Mouse (Mus musculus): ENCODE measurements around the gene Evi5l.

Gene Evi5l

GRCm38 (mm10) chr8:4205246-4206123, 39.1 kb downstream of the Evi5l start:
- no peak for DNase-seq (ENCODE audit: low spot score in 2 of 2)

DNA sequence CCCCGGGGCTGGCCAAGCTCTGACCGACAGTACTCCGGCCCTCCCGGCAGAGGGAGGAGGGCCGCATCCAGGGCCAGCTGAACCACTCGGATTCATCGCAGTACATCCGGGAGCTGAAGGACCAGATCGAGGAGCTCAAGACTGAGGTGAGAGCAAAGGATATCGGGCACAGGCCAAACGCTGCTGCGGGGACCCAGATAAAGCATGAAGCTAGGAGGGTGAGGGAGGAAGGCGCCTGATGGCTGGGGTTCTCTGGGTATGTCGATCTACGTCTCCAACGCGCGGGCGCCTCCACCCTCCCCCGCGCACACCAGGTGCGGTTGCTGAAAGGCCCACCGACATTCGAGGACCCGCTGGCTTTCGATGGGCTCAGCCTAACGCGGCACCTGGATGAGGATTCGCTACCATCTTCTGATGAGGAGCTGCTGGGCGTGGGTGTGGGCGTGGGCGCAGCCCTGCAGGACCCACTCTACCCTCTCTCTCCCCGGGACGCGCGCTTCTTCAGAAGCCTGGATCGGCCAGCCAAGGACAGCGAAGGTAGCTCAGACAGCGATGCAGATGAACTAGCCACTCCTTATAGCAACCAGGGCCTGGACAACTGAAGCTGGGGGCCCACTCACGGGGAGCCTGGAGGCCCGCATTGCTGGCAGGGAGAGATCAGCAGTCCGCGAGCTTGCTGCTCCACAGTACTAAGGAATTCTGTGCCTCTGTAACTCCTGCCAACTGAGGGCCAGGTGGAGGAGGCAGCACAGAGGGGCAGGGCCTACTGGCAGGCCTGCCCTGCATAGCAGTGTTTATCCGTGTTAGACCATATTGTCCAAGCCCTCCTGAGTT, 40.0 kb downstream of the Evi5l start:
- peak in 1 of 2 experiments; percentile 39 for DNase-seq (ENCODE audit: low spot score in 2 of 2)

- DNase-seq (ENCODE audit: low spot score in 2 of 2), result no peak
These were observed 40.6 kb downstream of the Evi5l start for GRCm38 (mm10) chr8:4207016-4207350.

GRCm38 (mm10) chr8:4211097-4211496, 44.7 kb downstream of the Evi5l start:
- DNase-seq (ENCODE audit: low spot score in 2 of 2), result no peak

GRCm38 (mm10) chr8:4212809-4213209, 46.4 kb downstream of the Evi5l start:
- DNase-seq (ENCODE audit: low spot score in 2 of 2), result peak in 1 of 2 experiments; percentile 16

DNA sequence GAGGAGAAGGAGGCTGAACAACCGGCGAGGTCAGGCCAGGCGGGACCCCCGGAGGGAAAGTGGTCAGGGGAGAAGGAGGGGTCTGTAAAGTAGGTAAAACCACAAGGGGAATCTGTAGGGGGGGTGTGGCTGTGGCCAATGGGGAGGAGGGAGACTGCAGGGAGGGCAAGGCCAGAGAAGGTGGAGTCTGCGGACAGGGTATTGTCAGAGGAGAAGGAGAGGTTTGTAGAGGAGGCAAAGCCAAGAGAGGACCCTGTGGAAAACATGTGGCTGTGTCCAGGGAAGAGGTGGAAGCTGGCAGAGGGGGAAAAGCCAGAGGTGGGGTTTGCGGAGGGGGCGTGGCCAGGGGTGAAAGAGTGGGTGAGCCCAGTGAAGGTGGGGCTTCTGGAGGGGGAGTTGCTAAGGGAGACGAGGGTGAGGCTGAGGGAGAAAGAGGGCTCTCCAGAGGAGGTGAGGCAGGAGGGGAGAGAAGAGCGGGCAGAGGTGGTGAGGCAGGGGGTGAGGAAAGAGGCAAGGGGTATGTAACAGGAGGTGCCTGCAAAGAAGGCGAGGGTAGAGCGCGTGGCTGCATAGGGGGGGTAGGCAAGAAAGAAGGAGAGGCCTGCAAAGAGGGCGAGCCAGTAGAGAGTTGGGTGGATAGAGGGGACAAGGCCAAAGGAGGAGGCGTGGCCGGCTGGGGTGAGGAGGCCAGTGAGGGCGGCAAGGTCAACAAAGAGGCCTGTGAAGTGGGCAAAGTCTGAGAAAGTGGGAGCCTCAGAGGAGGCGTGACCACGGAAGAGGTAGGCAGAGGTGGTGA, 47.0 kb downstream of the Evi5l start:
- DNase-seq (ENCODE audit: low spot score in 2 of 2), result peak in 1 of 2 experiments; percentile 22

- no peak for DNase-seq (ENCODE audit: low spot score in 2 of 2)
These were observed 47.9 kb downstream of the Evi5l start for GRCm38 (mm10) chr8:4214006-4214980.

GRCm38 (mm10) chr8:4216296-4216695, 49.9 kb downstream of the Evi5l start:
- no peak for DNase-seq (ENCODE audit: low spot score in 2 of 2)

- peak in 1 of 2 experiments; percentile 51 for DNase-seq (ENCODE audit: low spot score in 2 of 2)
These were observed 50.6 kb downstream of the Evi5l start, which contains the start of gene Prr36 for GRCm38 (mm10) chr8:4216791-4217621. Prr36 (minus strand) TSS chr8:4217459.

- DNase-seq (ENCODE audit: low spot score in 2 of 2), result peak in 1 of 2 experiments; percentile 57
These were observed 53.2 kb downstream of the Evi5l start for GRCm38 (mm10) chr8:4219617-4220016.

DNA sequence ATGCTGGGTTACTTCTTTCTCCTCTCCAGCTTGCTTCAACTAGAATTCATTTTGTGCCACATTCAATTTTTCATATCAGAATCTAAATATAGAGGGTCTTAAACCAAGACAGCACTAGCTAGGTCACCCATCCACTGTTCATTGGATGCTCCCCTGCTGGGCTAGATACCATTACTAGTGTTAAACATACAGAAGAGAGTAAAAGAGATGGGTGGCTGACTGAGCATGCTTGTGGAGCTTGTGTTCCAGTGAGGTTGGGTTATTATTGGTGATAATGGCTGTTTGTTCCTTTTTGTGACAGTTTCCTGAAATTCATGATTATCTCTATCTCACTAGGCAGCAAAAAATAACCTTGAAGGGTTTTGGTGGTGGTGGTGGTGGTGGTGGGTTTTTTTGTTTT, 55.7 kb downstream of the Evi5l start:
- DNase-seq (ENCODE audit: low spot score in 2 of 2), result no peak

- no peak for DNase-seq (ENCODE audit: low spot score in 2 of 2)
These were observed 60.0 kb downstream of the Evi5l start for GRCm38 (mm10) chr8:4226323-4226722.

DNA sequence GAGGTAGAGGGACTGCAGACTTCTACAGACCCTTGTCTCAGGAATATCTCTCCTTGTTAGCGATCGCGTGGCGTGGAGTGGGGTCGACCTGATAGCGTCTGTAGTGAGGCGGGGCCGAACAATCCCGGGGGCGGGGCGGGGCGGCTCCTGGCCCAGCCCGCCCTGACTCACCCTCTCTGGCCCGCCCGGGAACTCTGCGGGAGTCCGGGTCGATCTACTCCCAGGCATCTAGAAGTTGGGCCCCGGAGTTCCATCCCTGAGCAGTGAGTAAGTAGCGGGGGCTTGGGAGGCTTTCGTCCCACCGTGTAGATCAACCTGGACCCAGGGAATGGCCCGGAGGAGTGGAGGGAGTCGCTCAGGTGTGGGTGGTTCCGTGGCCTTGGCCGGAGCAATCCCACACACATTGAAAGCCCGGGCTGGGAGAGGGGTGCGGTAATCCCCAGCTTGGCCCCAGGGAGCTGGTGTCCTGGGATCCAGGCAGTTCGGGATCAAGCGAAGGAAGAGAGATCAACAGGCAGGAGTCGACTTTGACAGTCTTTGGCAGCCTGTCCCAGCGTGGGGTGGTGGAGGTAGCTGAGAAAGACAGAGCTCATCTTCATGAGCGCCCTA, 60.5 kb downstream of the Evi5l start, which contains the start of gene Lrrc8e:
TSS of gene Lrrc8e (plus strand) at position 89 of the 609 bp plus-strand sequence.
- no peak for DNase-seq (ENCODE audit: low spot score in 2 of 2)

- DNase-seq (ENCODE audit: low spot score in 2 of 2), result no peak
These were observed 61.6 kb downstream of the Evi5l start for GRCm38 (mm10) chr8:4227919-4228318.

DNA sequence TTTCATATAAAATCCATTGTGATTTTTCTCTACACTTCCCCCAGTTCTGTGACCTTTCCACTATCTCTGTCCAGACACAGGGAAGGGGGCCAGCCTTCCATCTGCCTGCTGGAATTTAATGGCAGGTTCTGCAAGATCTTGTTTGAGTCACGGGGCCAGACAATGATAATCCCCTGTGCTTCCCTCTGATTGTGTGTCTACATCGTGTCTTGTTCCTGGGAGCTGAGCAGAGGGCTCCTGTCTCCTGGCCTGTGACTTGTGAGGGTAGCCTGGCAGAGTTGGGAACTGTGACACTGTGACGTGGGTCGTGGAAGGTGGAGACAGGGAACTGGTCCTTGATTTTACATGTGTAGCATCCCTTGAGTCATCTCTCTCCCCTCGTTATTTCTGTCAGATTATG, 63.4 kb downstream of the Evi5l start:
- no peak for DNase-seq (ENCODE audit: low spot score in 2 of 2)

DNA sequence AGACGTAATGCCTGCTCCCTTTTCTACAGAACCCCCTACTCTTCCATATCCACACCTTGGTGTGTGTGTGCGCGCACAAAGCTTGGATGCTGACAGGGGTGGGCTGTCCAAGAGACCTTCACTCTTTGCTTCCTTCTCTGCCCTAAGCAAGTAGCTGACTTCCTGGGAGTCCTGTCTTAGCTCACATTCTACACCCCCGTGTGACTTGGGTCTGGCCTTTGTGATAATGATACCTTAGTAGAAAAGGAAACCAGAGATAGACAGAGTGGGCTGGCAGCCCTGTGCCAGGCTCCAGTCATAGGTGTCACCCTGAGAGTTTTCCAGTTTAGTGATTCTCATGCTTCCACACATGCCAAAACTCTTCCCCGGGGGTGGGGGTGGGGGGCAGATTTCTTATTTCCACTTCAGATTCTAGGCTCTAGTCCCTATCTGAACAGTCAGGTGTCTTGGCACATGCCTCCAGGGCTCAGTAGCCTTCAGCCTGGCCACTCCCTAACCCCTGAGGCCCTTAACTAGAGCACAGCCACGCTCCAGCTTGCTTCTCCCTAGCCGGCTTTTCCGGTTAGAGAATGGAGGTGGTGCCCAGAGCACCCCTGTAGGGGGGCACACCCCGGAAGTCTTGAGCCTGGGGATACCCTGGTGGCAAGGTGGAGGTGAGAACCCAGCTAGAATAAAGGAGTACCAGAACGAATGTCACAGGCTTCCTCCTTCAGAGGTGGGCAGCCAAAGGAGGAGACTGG, 64.4 kb downstream of the Evi5l start:
- no peak for DNase-seq (ENCODE audit: low spot score in 2 of 2)

DNA sequence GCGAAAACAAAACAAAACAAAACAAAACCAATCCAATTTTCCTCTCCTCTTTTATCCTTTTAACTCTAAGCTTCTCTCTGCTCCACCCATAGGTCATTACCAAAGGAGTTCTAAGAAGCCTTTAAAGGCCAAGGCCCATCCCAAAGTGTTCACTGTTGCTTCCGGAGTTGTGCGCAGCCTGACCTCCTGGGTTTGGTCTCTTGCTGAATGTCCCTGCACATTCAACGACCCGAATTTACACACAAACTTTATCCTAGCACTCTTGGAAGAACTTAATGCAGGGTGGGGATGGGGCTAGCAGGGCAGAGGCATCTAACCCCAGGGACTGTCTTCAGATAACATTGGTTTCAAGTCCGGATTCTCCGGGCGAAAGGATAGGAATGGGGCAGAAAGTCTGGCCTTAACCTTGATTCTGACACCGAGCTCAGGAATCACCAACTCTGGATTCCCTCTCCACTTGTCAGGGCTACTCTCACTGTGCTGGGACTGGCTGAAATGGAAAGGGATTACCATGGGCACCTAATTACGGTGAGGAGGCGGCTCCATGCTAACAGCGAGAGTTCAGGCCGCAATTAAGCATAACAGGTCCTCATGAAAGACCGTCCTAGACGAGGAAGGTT, 71.6 kb downstream of the Evi5l start:
- DNase-seq (ENCODE audit: low spot score in 2 of 2), result no peak
